8 mouse cellular contexts compared by ENCODE assay signal in the genomic region with DNA sequence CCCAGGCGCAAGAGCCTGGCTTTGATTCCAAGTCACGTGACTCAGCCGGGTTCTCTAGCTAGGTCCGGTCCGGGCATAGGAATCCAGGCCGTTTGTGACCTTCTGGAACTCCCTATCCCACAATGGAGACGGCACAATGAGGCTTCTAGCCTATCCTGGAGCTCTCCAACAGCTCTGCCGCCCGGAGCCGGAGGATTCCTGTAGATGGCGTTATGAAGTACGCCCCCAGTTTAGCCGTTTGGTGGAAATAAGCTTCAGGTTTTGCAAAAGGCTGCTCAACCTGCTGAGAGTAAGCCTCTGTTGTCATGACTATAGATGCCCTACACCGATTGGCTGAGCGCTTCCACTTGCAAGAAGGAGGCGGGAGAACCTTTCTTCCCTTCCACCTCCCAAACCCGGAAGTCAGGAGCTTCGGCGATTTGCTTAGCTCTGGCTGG. TPM values are rescaled to one million over a fixed set of nuclear protein-coding genes. Genes with fewer than 3 reads are reported as not detected.
A peak's percentile ranks its signal among the peaks of the same experiment; 100 is the strongest.
DNase-seq lines count a peak whose midpoint lies in the region; ATAC-seq and TF ChIP-seq lines count a peak whose summit lies in the region.

Gene Efcab12 (minus strand): TSS at position 252 of the 437 bp plus-strand sequence.

- TF ChIP-seq EP300 in lung, postnatal 0 days (IDR thresholded peaks at IDR 0.05) = no peak

- H3K4me3 ChIP-seq in hindbrain, embryonic 14.5 days (replicated peaks; ENCODE audit: low read length) = peak within 1 kb of the TSS; percentile 34
- H3K4me3 ChIP-seq in lung, postnatal 0 days (ENCODE audit: low read depth, low read length) = peak within 1 kb of the TSS; percentile 30

- WGBS in hindbrain, embryonic 14.5 days = under 1% methylated on average over 19 of the region's 19 CpGs
- WGBS in lung, postnatal 0 days = 2% methylated on average over 19 of the region's 19 CpGs

- H3K4me1 ChIP-seq in hindbrain, embryonic 14.5 days (replicated peaks; ENCODE audit: control insufficient read depth, insufficient read depth, low read length) = 0 out of 2 replicates have a peak, but pooled peaks cover 6% of the 10 kb centered on the region
- peaks cover 4% of the 10 kb centered on the region; the same call in 1 of the 2 replicates for H3K4me1 ChIP-seq in lung, postnatal 0 days (ENCODE audit: insufficient read depth, low read depth, low read length)

- peaks cover 6% of the 10 kb centered on the region; the same call in 1 of the 2 replicates for H3K36me3 ChIP-seq in hindbrain, embryonic 14.5 days (replicated peaks; ENCODE audit: control insufficient read depth, insufficient read depth)
- no peaks in the 10 kb centered on the region for H3K36me3 ChIP-seq in lung, postnatal 0 days (ENCODE audit: insufficient read depth, low read length)

- H3K27ac ChIP-seq in hindbrain, embryonic 14.5 days = peak within 1 kb of the TSS; percentile 41
- H3K27ac ChIP-seq in lung, postnatal 0 days (ENCODE audit: low read length) = 0 out of 2 replicates have a peak within 1 kb of the TSS, but pooled peaks have one; percentile 26

- H3K4me2 ChIP-seq in hindbrain, embryonic 14.5 days (replicated peaks) = peak within 1 kb of the TSS; percentile 81
- peak within 1 kb of the TSS; percentile 62 for H3K4me2 ChIP-seq in lung, postnatal 0 days (replicated peaks; ENCODE audit: low read depth, low read length)

- H3K9ac ChIP-seq in hindbrain, embryonic 14.5 days = peak within 1 kb of the TSS; percentile 57
- H3K9ac ChIP-seq in lung, postnatal 0 days (replicated peaks; ENCODE audit: low read depth) = peak within 1 kb of the TSS; percentile 23; the same call in 1 of the 2 replicates

- no peaks in the 10 kb centered on the region for H3K9me3 ChIP-seq in hindbrain, embryonic 14.5 days (ENCODE audit: control insufficient read depth, low read length)
- H3K9me3 ChIP-seq in lung, postnatal 0 days (ENCODE audit: low read length) = no peaks in the 10 kb centered on the region

- TF ChIP-seq CTCF in lung, postnatal 0 days (IDR thresholded peaks at IDR 0.05) = no peak; the same call in 1 of the 2 replicates

- peak; percentile 97 for ATAC-seq in activated CD4-positive, CD25-positive, alpha-beta regulatory T cell, adult 4 months
- peak; percentile 95 for ATAC-seq in hindbrain, embryonic 14.5 days (ENCODE audit: low FRiP score)
- ATAC-seq in lung, postnatal 0 days = peak; percentile 97

- no peaks in the 10 kb centered on the region for H3K27me3 ChIP-seq in hindbrain, embryonic 14.5 days (ENCODE audit: control insufficient read depth, insufficient read depth, low read length)
- H3K27me3 ChIP-seq in lung, postnatal 0 days (replicated peaks; ENCODE audit: insufficient read depth, low read length) = no peaks in the 10 kb centered on the region

- DNase-seq in cerebellum, postnatal 25 days = peak; percentile 75 to 80
- DNase-seq in frontal cortex, postnatal 25 days (ENCODE audit: low spot score in 2 of 2) = peak; percentile 40 to 47
- peak; percentile 78 for DNase-seq in hindbrain, embryonic 14.5 days (ENCODE audit: low spot score)
- DNase-seq in layer of hippocampus, postnatal 14 days (ENCODE audit: low spot score in 2 of 2) = peak; percentile 42 to 77
- DNase-seq in lung, postnatal 0 days (ENCODE audit: low spot score) = peak; percentile 94
- peak; percentile 56 for DNase-seq in ovary, postnatal 36 days (ENCODE audit: low spot score)
- DNase-seq in urinary bladder, postnatal 36 days (ENCODE audit: low spot score in 2 of 2) = peak; percentile 57 to 75

RNA-seq across cellular contexts. Expression of gene Efcab12, which starts in this region (rescaled TPM):
- under 1 TPM; 0.19 to 0.24 TPM for polyA plus RNA-seq in activated CD4-positive, CD25-positive, alpha-beta regulatory T cell, adult 4 months (2017; shearing (Covaris generic))
- polyA plus RNA-seq in hindbrain, embryonic 14.5 days (2014; fragmentation: Nextera tagmentation; extraction: Ambion mirVana) = 2.1 and 3.1 TPM in 2 replicates
- 1 to 10 TPM; 2.9 to 4.0 TPM for total RNA-seq in layer of hippocampus, postnatal 14 days (2021)
- polyA plus RNA-seq in lung, postnatal 0 days (2015; fragmentation: Nextera tagmentation; extraction: Ambion mirVana) = 1.5 and 2.0 TPM in 2 replicates

Comparison
In these comparisons a context has a peak if more than half of its experiments do, and no peak if none do; other contexts are left out.
1. Peak in every context shown above with its lines: DNase-seq, ATAC-seq, H3K4me3 ChIP-seq and H3K27ac ChIP-seq.
2. Peak in ATAC-seq in activated CD4-positive, CD25-positive, alpha-beta regulatory T cell, adult 4 months; RNA of the gene not detected or under 1 TPM.
3. DNase-seq: peak in every context shown above with its lines; median percentile 94 in lung, postnatal 0 days; 78 in hindbrain, embryonic 14.5 days; 78 in cerebellum, postnatal 25 days; 66 in urinary bladder, postnatal 36 days; 60 in layer of hippocampus, postnatal 14 days; 56 in ovary, postnatal 36 days; 44 in frontal cortex, postnatal 25 days.